Mouse (Mus musculus): ENCODE data around the gene Pgpep1l. TPM values are rescaled to one million over a fixed set of nuclear protein-coding genes. Genes with fewer than 3 reads are reported as not detected.
A peak's percentile ranks its signal among the peaks of the same experiment; 100 is the strongest.

Gene Pgpep1l
- polyA plus RNA-seq, 1 experiment from 2014 or later, result not detected

DNA sequence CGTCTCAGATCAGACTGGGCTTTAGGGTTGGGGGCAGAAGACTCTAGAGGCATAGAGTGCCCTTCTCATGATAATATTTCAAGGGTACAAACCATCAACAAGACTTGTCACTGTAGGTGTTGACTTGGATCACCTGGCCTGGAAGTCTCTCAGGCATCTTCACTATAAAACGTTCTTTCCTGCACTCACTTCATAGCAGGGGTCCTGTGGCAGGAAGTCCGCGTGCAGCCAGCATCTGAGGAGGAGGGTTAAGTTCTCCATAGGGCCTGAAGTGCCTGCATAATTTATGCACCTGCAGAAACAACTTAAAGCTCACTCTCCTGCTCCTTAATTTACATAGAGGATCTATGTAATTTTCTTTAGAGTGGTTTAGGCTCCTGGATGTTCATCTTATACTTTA, 18.4 kb downstream of the Pgpep1l start:
- H3K9me3 ChIP-seq, result peaks cover 5% of the 10 kb centered on the region; the same call in 1 of the 2 replicates
- H3K27me3 ChIP-seq (replicated peaks; ENCODE audit: low read depth, poor library complexity, severe bottlenecking), result no peaks in the 10 kb centered on the region
- 48% methylated on average over 4 of the region's 4 CpGs for WGBS
- no peak for DNase-seq (ENCODE audit: low spot score)
- H3K4me3 ChIP-seq, result no peak overlapping the region
- H3K27ac ChIP-seq (replicated peaks), result no peak overlapping the region
- peaks cover 11% of the 10 kb centered on the region; the same call in 1 of the 2 replicates for H3K4me1 ChIP-seq
- H3K36me3 ChIP-seq (replicated peaks), result no peaks in the 10 kb centered on the region

DNA sequence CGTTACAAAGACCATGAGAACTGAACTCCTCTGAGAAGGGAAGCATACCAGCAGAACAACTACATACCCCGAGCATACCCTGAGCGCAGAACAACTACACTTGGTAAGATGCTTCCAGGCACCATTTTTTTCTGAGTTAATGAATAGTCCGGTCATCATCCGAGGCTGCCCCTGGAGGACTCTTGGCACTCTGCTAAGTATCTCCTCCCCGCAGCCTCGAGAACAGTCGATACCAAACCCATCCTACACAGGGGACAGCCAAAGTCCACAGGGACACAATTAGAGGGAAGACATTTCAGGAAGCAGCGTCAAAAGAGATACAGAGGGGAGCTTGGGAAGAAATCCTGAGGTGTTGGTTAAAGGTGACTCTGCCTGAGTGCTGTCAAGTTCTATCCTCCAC, 22.8 kb downstream of the Pgpep1l start:
- no peaks in the 10 kb centered on the region for H3K27me3 ChIP-seq (replicated peaks; ENCODE audit: low read depth, poor library complexity, severe bottlenecking)
- H3K36me3 ChIP-seq (replicated peaks), result no peaks in the 10 kb centered on the region
- H3K4me1 ChIP-seq, result peaks cover 18% of the 10 kb centered on the region
- no peak for DNase-seq (ENCODE audit: low spot score)
- H3K9me3 ChIP-seq, result no peaks in the 10 kb centered on the region
- H3K4me3 ChIP-seq, result no peak overlapping the region
- no peak overlapping the region for H3K27ac ChIP-seq (replicated peaks)
- 86% methylated on average over 9 of the region's 9 CpGs for WGBS

DNA sequence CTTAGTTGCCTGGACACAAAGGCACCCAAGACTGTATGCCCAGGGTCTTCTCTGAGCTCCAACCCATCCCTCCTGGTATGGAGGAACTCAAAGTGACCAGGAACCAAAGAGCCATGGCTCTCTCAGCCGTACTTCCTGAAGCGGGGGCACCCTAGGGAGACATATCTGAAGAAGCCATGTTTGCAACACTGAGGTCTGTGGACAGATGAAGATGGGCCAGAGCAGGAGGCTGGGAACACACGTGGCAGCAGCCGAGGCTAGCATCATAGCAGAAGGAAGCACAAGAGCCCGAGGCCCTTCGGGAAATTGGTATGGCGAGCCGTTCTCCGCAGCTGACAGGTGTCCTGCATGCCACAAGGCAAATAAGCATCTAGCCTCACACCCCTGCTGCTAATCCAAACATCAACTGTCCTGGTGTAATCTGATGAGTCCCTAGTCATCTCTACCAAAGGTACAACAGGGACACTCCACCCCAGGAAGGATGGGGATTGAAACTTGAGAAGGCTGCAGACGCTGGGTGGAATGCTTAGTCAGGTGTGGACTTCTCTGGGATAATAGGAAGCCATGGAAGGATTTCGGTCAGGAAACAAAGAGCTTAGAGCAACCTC, 24.7 kb downstream of the Pgpep1l start:
- Histone ChIP-seq H3K27ac (replicated peaks) (no peak overlapping the region; the same call in 1 of the 2 replicates), H3K4me3 (no peak overlapping the region), H3K27me3 (replicated peaks; ENCODE audit: low read depth, poor library complexity, severe bottlenecking) (no peaks in the 10 kb centered on the region), H3K36me3 (replicated peaks) (no peaks in the 10 kb centered on the region), H3K4me1 (peaks cover 12% of the 10 kb centered on the region; the same call in 1 of the 2 replicates), H3K9me3 (no peaks in the 10 kb centered on the region)
- WGBS, result 59% methylated on average over 11 of the region's 11 CpGs
- DNase-seq (ENCODE audit: low spot score), result peak; percentile 33

DNA sequence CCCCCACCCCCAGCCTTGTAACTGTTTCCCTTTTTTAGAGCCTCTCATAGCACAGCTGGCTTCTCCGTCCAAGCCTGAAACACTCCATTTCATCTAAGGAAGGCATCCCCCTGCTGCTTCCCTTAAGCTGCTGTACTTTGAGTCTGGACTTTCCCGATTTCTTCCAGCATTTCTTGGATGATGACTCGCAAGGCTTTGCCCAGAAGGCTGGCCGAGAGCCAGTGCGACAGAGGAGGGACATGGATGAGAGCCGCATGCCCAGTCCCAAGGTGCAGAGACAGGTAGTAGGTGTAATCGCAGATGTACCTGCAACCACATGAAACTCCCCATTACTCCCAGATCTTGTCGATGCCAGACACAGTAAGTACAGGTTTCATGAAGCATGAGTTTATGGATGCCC, 27.2 kb downstream of the Pgpep1l start:
- Histone ChIP-seq H3K36me3 (replicated peaks) (peaks cover under 1% of the 10 kb centered on the region; the same call in 1 of the 2 replicates), H3K27ac (replicated peaks) (no peak overlapping the region), H3K27me3 (replicated peaks; ENCODE audit: low read depth, poor library complexity, severe bottlenecking) (no peaks in the 10 kb centered on the region), H3K4me3 (no peak overlapping the region), H3K4me1 (peaks cover 29% of the 10 kb centered on the region), H3K9me3 (no peaks in the 10 kb centered on the region)
- no peak for DNase-seq (ENCODE audit: low spot score)
- 90% methylated on average over 8 of the region's 8 CpGs for WGBS

DNA sequence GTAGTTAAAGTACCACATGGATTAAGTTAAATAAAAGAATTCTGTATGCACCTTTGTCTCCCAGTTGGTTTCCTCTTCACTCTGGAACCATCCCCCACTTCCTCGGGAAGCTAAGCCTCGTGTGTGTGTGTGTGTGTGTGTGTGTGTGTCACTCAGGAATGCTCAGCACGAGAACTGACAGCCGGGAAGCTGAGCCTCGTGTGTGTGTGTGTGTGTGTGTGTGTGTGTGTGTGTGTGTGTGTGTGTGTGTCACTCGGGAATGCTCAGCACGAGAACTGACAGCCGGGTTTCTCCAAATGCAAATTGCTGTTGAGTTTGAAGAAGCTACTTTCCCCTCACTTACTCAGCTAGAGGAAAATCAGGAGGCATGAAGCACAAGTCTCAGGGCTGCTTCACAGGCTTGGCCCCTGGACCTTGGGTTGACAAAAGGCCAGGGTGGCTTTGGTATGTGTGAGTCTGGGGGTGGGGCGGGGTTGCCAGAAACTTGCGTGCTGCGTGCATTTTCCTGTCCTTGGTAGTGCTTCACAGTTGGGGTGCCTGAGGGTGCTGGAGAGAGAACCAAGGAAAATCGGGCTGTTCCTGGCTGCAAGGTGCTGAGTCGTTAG, 30.3 kb downstream of the Pgpep1l start:
- H3K4me1 ChIP-seq, result peaks cover 24% of the 10 kb centered on the region
- 22% methylated on average over 13 of the region's 13 CpGs for WGBS
- H3K27ac ChIP-seq (replicated peaks), result peak overlapping the region; percentile 57
- H3K27me3 ChIP-seq (replicated peaks; ENCODE audit: low read depth, poor library complexity, severe bottlenecking), result no peaks in the 10 kb centered on the region
- no peaks in the 10 kb centered on the region for H3K9me3 ChIP-seq
- H3K36me3 ChIP-seq (replicated peaks), result peaks cover 29% of the 10 kb centered on the region
- DNase-seq (ENCODE audit: low spot score), result peak; percentile 79
- H3K4me3 ChIP-seq, result no peak overlapping the region

DNA sequence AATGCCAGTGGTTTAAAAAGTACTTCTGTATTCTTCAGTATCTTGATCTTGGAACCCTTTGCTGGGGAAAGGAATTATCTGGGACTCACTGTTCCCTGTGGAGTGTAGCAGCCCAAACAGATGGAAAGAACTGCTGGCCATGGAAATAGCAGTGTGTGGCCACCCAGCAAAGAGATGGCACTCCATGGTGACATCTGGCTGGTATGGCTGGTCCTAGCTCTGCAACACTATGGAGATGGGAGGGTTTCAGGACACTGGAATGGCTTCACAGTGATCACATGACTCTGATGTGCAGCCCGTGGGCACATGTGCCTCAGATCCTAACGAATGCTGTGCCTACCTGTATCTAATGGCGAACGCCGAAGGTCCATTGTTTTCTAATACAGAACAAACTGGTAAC, 31.5 kb downstream of the Pgpep1l start:
- H3K36me3 ChIP-seq (replicated peaks), result peaks cover 41% of the 10 kb centered on the region
- H3K27me3 ChIP-seq (replicated peaks; ENCODE audit: low read depth, poor library complexity, severe bottlenecking), result no peaks in the 10 kb centered on the region
- peaks cover 36% of the 10 kb centered on the region for H3K4me1 ChIP-seq
- H3K27ac ChIP-seq (replicated peaks), result no peak overlapping the region; the same call in 1 of the 2 replicates
- no peak overlapping the region for H3K4me3 ChIP-seq
- DNase-seq (ENCODE audit: low spot score), result no peak
- H3K9me3 ChIP-seq, result no peaks in the 10 kb centered on the region
- 92% methylated on average over 5 of the region's 5 CpGs for WGBS

DNA sequence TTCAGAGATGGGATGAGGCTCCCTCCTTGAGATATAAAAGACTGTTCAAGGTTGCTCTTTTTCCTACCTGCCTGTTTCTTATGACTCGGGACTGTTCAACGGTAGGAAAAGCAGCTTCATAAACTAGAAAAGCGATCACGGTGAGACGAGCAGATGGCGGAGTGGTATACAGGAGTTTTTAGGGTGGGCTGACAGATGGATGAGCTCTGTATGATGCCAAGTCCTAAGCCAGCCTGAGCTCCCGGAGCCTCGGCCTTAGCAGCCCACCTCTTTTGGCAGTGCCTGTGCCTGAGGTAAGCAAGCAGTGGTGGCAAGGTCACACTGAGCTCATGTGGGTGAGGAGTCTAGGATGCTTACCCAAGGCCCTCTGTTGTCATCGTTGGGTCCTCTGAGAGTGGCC, 33.2 kb downstream of the Pgpep1l start:
- no peaks in the 10 kb centered on the region for H3K27me3 ChIP-seq (replicated peaks; ENCODE audit: low read depth, poor library complexity, severe bottlenecking)
- 93% methylated on average over 9 of the region's 9 CpGs for WGBS
- H3K9me3 ChIP-seq, result no peaks in the 10 kb centered on the region
- H3K27ac ChIP-seq (replicated peaks), result no peak overlapping the region
- no peak overlapping the region for H3K4me3 ChIP-seq
- H3K36me3 ChIP-seq (replicated peaks), result peaks cover 58% of the 10 kb centered on the region
- DNase-seq (ENCODE audit: low spot score), result no peak
- H3K4me1 ChIP-seq, result peaks cover 49% of the 10 kb centered on the region

DNA sequence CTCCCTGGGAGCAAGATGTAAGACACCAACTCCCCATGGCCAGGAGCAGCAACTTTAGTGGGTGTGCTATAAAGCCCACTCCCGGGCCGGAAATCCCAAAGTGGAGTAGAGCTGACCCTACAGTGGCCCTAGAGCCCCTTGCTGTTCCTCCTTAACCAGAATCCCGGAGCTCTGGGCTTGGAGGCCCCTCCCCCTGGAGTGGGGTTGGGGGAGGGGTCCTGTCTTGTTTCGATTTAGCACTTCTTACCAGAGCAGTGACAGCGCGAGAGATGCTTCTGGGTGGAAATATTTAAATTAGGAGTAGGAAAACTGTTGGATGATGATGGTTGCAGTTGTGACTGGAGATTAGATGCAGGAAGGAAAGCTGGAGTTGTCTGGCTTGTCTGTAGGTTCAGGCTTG, 35.5 kb downstream of the Pgpep1l start:
- Histone ChIP-seq H3K36me3 (replicated peaks) (peaks cover 79% of the 10 kb centered on the region), H3K9me3 (no peaks in the 10 kb centered on the region), H3K4me1 (peaks cover 49% of the 10 kb centered on the region), H3K4me3 (no peak overlapping the region), H3K27ac (replicated peaks) (peak overlapping the region; percentile 40; the same call in 1 of the 2 replicates), H3K27me3 (replicated peaks; ENCODE audit: low read depth, poor library complexity, severe bottlenecking) (no peaks in the 10 kb centered on the region)
- WGBS, result 35% methylated on average over 6 of the region's 6 CpGs
- DNase-seq (ENCODE audit: low spot score), result peak; percentile 52

DNA sequence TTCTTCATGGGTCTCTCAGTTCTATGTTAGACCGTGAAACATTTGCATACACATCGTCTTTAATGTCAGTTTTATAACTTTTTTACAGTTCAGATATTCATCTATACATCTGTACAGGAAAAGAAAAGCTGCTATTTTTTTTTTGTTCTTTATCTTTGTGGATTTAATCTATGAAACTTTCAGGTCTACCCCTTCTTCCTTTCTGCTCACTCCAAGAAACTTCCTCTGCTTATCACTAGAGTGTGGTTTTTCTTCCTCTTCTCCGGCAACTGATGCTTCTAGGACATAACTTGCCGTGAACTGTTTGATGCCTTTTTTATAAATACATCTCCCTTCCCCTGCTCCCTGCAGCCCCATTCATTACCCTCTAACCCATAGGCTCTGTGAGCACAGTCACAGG, 36.4 kb downstream of the Pgpep1l start:
- 82% methylated on average over 4 of the region's 4 CpGs for WGBS
- no peaks in the 10 kb centered on the region for H3K27me3 ChIP-seq (replicated peaks; ENCODE audit: low read depth, poor library complexity, severe bottlenecking)
- H3K4me3 ChIP-seq, result no peak overlapping the region
- peaks cover 50% of the 10 kb centered on the region for H3K4me1 ChIP-seq
- H3K36me3 ChIP-seq (replicated peaks), result peaks cover 85% of the 10 kb centered on the region
- H3K9me3 ChIP-seq, result no peaks in the 10 kb centered on the region
- DNase-seq (ENCODE audit: low spot score), result no peak
- peak overlapping the region; percentile 40 for H3K27ac ChIP-seq (replicated peaks)

DNA sequence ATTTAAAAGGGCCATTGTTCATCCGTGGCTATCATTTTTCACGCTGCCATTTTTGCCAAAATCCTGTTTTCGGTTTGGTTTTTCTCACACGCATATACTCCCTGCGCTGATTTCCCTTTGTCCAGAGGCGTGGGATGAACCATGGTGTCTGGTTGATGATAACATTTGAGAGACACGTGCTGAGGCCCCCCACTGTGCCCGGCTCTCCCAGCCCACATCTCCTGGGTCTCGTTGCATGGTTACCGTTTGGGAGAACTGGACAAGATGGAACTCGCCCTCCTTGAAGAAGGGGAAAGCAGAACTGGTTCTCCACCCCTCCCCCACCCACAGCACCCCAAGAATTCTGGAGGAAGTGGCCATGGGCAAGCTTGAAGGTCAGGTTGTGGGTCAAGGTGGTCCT, 37.0 kb downstream of the Pgpep1l start:
- WGBS, result 83% methylated on average over 11 of the region's 11 CpGs
- Histone ChIP-seq H3K27ac (replicated peaks) (peak overlapping the region; percentile 35; the same call in 1 of the 2 replicates), H3K4me1 (peaks cover 52% of the 10 kb centered on the region), H3K36me3 (replicated peaks) (peaks cover 91% of the 10 kb centered on the region), H3K4me3 (no peak overlapping the region), H3K27me3 (replicated peaks; ENCODE audit: low read depth, poor library complexity, severe bottlenecking) (no peaks in the 10 kb centered on the region), H3K9me3 (no peaks in the 10 kb centered on the region)
- no peak for DNase-seq (ENCODE audit: low spot score)

DNA sequence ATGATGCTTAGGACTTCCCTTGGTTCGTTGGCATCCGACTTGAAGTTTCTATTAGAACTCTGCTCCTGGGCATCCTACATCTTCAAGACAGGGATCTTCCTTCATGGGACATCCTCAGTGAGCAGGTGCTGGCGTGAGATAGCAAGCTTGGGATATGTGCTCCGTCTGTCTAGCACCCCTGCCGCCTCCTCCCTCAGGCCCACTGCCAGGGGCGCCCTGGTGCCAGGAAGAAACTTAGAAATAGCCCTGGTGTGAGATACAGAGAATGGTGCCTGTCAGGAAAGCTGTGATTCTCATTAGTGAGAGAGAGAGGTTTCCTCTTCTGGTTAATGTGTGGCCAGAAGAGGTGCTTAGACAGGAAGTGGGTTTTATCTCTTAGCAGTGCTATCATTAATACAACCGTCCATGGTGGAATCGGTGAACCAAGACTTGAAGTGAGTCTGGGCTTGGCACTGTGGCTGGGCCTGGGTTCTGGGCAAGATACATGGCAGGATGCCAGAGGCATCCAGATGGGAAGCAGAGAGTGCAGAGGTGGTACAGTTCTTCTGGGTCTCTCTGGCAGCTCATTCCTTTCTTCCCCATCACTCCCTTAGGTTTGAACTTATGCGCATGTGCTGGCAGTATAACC, 38.5 kb downstream of the Pgpep1l start:
- Histone ChIP-seq H3K4me3 (no peak overlapping the region), H3K27ac (replicated peaks) (no peak overlapping the region), H3K4me1 (peaks cover 52% of the 10 kb centered on the region), H3K27me3 (replicated peaks; ENCODE audit: low read depth, poor library complexity, severe bottlenecking) (no peaks in the 10 kb centered on the region), H3K36me3 (replicated peaks) (peaks cover 92% of the 10 kb centered on the region), H3K9me3 (no peaks in the 10 kb centered on the region)
- DNase-seq (ENCODE audit: low spot score), result no peak
- 91% methylated on average over 9 of the region's 9 CpGs for WGBS

DNA sequence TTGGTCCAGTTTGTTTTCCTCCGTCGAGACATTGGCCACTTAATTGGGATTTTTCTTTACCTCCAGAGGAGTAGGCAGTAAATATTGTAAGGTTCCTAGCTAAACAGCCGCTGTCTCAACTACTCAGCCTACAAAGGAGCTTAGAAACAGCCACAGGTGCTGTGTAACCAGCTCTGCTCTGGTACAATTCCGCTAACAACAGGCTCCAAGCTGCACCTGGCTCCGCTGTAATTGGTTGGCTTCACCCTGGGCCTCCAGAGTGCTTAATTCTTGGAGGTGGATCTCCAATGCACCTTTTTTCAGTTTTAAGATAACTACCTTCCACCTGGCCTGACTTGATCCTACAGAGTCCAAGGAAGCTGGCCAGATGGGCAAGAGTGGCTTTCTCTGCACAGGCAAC, 40.0 kb downstream of the Pgpep1l start:
- Histone ChIP-seq H3K9me3 (no peaks in the 10 kb centered on the region), H3K36me3 (replicated peaks) (peaks cover 92% of the 10 kb centered on the region), H3K4me3 (no peak overlapping the region), H3K4me1 (peaks cover 47% of the 10 kb centered on the region), H3K27ac (replicated peaks) (peak overlapping the region; percentile 76), H3K27me3 (replicated peaks; ENCODE audit: low read depth, poor library complexity, severe bottlenecking) (no peaks in the 10 kb centered on the region)
- 91% methylated on average over 5 of the region's 5 CpGs for WGBS
- DNase-seq (ENCODE audit: low spot score), result no peak

DNA sequence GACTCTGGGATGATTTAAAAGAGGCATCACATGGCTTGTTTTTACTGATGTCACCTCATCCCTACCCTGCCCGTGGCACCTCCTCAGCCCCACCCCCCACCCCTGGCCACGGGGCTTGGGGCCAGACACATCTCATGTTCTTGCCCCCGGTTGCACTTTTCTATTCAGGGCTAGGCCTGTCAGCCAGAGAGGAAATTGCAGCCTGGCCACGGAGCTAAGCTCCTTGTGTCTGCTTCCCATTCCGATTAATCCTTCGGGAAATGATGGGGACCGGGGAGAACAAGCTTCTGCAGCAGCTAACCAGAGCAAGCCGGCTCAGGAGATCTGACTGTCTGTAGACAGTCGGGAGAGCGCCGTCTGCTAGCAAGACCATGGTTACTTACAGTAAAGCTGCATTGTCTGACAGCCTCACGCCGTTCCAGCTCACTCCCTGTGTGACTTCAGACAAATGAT, 40.7 kb downstream of the Pgpep1l start:
- no peaks in the 10 kb centered on the region for H3K27me3 ChIP-seq (replicated peaks; ENCODE audit: low read depth, poor library complexity, severe bottlenecking)
- no peaks in the 10 kb centered on the region for H3K9me3 ChIP-seq
- WGBS, result 49% methylated on average over 13 of the region's 13 CpGs
- H3K27ac ChIP-seq (replicated peaks), result peak overlapping the region; percentile 76
- peak; percentile 70 for DNase-seq (ENCODE audit: low spot score)
- H3K4me3 ChIP-seq, result no peak overlapping the region
- H3K36me3 ChIP-seq (replicated peaks), result peaks cover 94% of the 10 kb centered on the region
- peaks cover 42% of the 10 kb centered on the region for H3K4me1 ChIP-seq

Measured in embryonic facial prominence, embryonic 10.5 days (tissue).